Mouse (Mus musculus) heart, postnatal 10 days (tissue): ENCODE measurements around the gene Cog8. TPM values are rescaled to one million over a fixed set of nuclear protein-coding genes. Genes with fewer than 3 reads are reported as not detected.
"Not testable (repeated sequence)": the region's sequence is repeated elsewhere in the genome, so short reads cannot be mapped to it uniquely, and the experiment has no call there.

Experiments used
- DNase-seq, 2 experiments: peaks; one replicate each; pipeline ENCODE4 v3.0.0; 2021
- intact Hi-C: fragments of 180-260 bp; cut with DNase I; formaldehyde crosslinking; loops from one replicate; pipeline ENCODE4 v1.15.1; 2025
- total RNA-seq, 2 experiments: library from RNA; stranded (reverse); gene quantifications; 2 replicates each; pipeline ENCODE4 v1.2.3; 2021

The Cog8 gene
- total RNA-seq, 2 experiments from 2014 or later = 18.9 to 22.1 TPM

- DNase-seq = peak; percentile 23 to 31
- intact Hi-C loops = no loop called here
Observed at GRCm38 (mm10) chr8:107046976-107047375, 9.5 kb downstream of the Cog8 start.

GRCm38 (mm10) chr8:107045478-107045877 lies 11.0 kb downstream of the Cog8 start:
- intact Hi-C loops = no loop called here
- no peak for DNase-seq

GRCm38 (mm10) chr8:107040632-107041031 lies 15.9 kb downstream of the Cog8 start:
- DNase-seq = no peak
- intact Hi-C loops = no loop called here

GRCm38 (mm10) chr8:107036626-107037025 lies 19.9 kb downstream of the Cog8 start:
- peak in 1 of 2 experiments; percentile 31 for DNase-seq
- intact Hi-C loops = no loop called here

- no peak for DNase-seq
- intact Hi-C loops = no loop called here
Observed at GRCm38 (mm10) chr8:107035641-107036040, 20.8 kb downstream of the Cog8 start.

- intact Hi-C loops, DNase-seq: not testable (repeated sequence)
Observed at GRCm38 (mm10) chr8:107033609-107034008, 22.9 kb downstream of the Cog8 start.

- intact Hi-C loops = loop anchor here (2.0 kb wide), 1 partner anchor 17 kb away; the partner anchor contains the start of gene Pdf
- DNase-seq = no peak
Observed at GRCm38 (mm10) chr8:107031577-107032090, 24.9 kb downstream of the Cog8 start.

GRCm38 (mm10) chr8:107030650-107031576 lies 25.6 kb downstream of the Cog8 start, which contains the start of gene Vps4a:
TSS of gene Vps4a (plus strand) at chr8:107031222.
- peak; percentile 97 to 98 for DNase-seq
- intact Hi-C loops = loop anchor here (2.0 kb wide), 1 partner anchor 18 kb away; the partner anchor contains the start of gene Pdf

- DNase-seq = no peak
- intact Hi-C loops = loop anchor here (2.0 kb wide), 1 partner anchor 19 kb away; the partner anchor contains the start of gene Pdf
Observed at GRCm38 (mm10) chr8:107030058-107030457, 26.4 kb downstream of the Cog8 start.

- no peak for DNase-seq
- intact Hi-C loops = no loop called here
Observed at GRCm38 (mm10) chr8:107029310-107029709, 27.2 kb downstream of the Cog8 start.

- DNase-seq = no peak
- intact Hi-C loops = no loop called here
Observed at GRCm38 (mm10) chr8:107023479-107023878, 33.0 kb downstream of the Cog8 start.

GRCm38 (mm10) chr8:107014915-107015314 lies 41.6 kb downstream of the Cog8 start:
- DNase-seq = peak; percentile 34 to 37
- intact Hi-C loops = no loop called here

- intact Hi-C loops = no loop called here
Observed at GRCm38 (mm10) chr8:107012666-107013065, 43.8 kb downstream of the Cog8 start.

GRCm38 (mm10) chr8:107007795-107008194 lies 48.7 kb downstream of the Cog8 start:
- intact Hi-C loops = no loop called here
- DNase-seq = no peak

More at GRCm38 (mm10) chr8:107012666-107013065, 43.8 kb downstream of the Cog8 start:
- DNase-seq = no peak

GRCm38 (mm10) chr8:107002532-107002931 lies 54.0 kb downstream of the Cog8 start:
- intact Hi-C loops = loop anchor here (1.0 to 5.0 kb wide), 3 partner anchors 74 to 285 kb away; no protein-coding TSS in a partner anchor
- peak; percentile 92 to 95 for DNase-seq

GRCm38 (mm10) chr8:106999068-106999467 lies 57.4 kb downstream of the Cog8 start:
- intact Hi-C loops = no loop called here

GRCm38 (mm10) chr8:106997416-106997815 lies 59.1 kb downstream of the Cog8 start:
- no peak for DNase-seq
- intact Hi-C loops = loop anchor here (2.0 kb wide), 1 partner anchor 65 kb away; no protein-coding TSS in a partner anchor

More at GRCm38 (mm10) chr8:106999068-106999467, 57.4 kb downstream of the Cog8 start:
- peak; percentile 73 to 75 for DNase-seq

- intact Hi-C loops = loop anchor here (2.0 kb wide), 1 partner anchor 64 kb away; no protein-coding TSS in a partner anchor
- not testable (repeated sequence) for DNase-seq
Observed at GRCm38 (mm10) chr8:106996339-106996738, 60.1 kb downstream of the Cog8 start.
